Mouse (Mus musculus) limb, embryonic 11.5 days (tissue): ENCODE data around the gene Rfx8. TPM values are rescaled to one million over a fixed set of nuclear protein-coding genes. Genes with fewer than 3 reads are reported as not detected.

Experiments used
- ATAC-seq: fragments of 200-750 bp; cut with Nextera tagmentation; 2 replicates; pipeline ENCODE4 v1.8.0; 2017; ENCODE audit warnings: low read depth; ENCODE audit not compliant: insufficient number of reproducible peaks, low FRiP score, low TSS enrichment
- DNase-seq: peaks from one replicate; pipeline ENCODE4 v3.0.0-alpha.2; 2015; ENCODE audit warnings: low spot score
- H3K27ac ChIP-seq: fragments of 300-500 bp; sonication (generic); replicated peaks from 2 replicates; pipeline ENCODE4 v1.5.1; 2014; ENCODE audit warnings: low read depth, mild to moderate bottlenecking, low read length
- H3K27me3 ChIP-seq: fragments of 300-500 bp; sonication (generic); 2 replicates; pipeline ENCODE4 v1.6.1; 2014; ENCODE audit warnings: mild to moderate bottlenecking, low read length, mixed read lengths; ENCODE audit not compliant: control insufficient read depth, insufficient read depth
- H3K36me3 ChIP-seq: fragments of 300-500 bp; sonication (generic); 2 replicates; pipeline ENCODE4 v1.6.1; 2014; ENCODE audit warnings: mild to moderate bottlenecking, low read length, moderate library complexity, mixed read lengths; ENCODE audit not compliant: control insufficient read depth, insufficient read depth
- H3K4me1 ChIP-seq: fragments of 300-500 bp; sonication (generic); 2 replicates; pipeline ENCODE4 v1.6.1; 2014; ENCODE audit warnings: low read length, mixed read lengths; ENCODE audit not compliant: control insufficient read depth, insufficient read depth
- H3K4me2 ChIP-seq: fragments of 300-500 bp; sonication (generic); 2 replicates; pipeline ENCODE4 v1.6.1; 2014; ENCODE audit warnings: low read depth, mild to moderate bottlenecking, moderate library complexity; ENCODE audit not compliant: severe bottlenecking
- H3K4me3 ChIP-seq: fragments of 300-500 bp; sonication (generic); 2 replicates; pipeline ENCODE4 v1.5.1; 2014; ENCODE audit warnings: low read depth, low read length
- H3K9ac ChIP-seq: fragments of 300-500 bp; sonication (generic); 2 replicates; pipeline ENCODE4 v1.6.1; 2014; ENCODE audit warnings: mild to moderate bottlenecking, low read length
- H3K9me3 ChIP-seq: fragments of 300-500 bp; sonication (generic); 2 replicates; pipeline ENCODE4 v1.6.1; 2016; ENCODE audit warnings: low read length; ENCODE audit not compliant: control insufficient read depth
- WGBS: fragments of 180-500 bp; shearing (Covaris S2); extraction: QIAGEN DNeasy Blood & Tissue Kit; methylation state at CpG from one replicate; pipeline ENCODE4 v1.1.7; 2014; 5-methylcytosine and 5-hydroxymethylcytosine counted together
- polyA plus RNA-seq: library from polyadenylated mRNA; unstranded; fragments of >200 nt; fragmentation: Nextera tagmentation; extraction: Ambion mirVana; gene quantifications from 2 replicates; pipeline ENCODE4 v1.2.1, GENCODE M21; 2014

Gene Rfx8
- polyA plus RNA-seq, 1 experiment from 2014 or later: 0.96 TPM

GRCm38 (mm10) chr1:39681638-39682037, 39.2 kb downstream of the Rfx8 start:
- H3K27me3 ChIP-seq: no peaks in the 10 kb centered on the region
- H3K4me3 ChIP-seq: no peak overlapping the region
- no peak overlapping the region for H3K27ac ChIP-seq
- ATAC-seq: no peak
- H3K9ac ChIP-seq: no peak overlapping the region
- no peak overlapping the region for H3K4me2 ChIP-seq
- 92% methylated on average over 5 of the region's 5 CpGs for WGBS
- no peaks in the 10 kb centered on the region; the same call in 1 of the 2 replicates for H3K4me1 ChIP-seq
- no peaks in the 10 kb centered on the region for H3K36me3 ChIP-seq
- H3K9me3 ChIP-seq: no peaks in the 10 kb centered on the region
- DNase-seq: no peak

DNA sequence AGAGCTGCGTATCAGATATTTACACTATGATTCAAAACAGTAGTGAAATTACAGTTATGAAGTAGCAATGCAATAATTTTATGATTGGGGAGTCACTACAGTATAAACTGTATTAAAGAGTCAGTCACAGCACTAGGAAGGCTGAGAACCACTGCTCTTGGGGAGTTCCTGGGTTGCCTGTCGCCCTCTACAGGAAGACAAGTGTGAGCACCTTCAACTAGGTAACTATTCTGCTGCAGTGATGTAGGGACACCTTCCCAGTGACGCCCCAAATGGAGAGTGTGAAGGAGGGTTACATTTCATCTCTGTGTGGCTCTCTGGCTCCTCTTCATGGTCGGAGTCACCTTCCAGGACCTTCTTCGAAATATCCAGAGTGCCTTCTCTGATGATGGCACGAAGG, 40.3 kb downstream of the Rfx8 start:
- DNase-seq (no peak), ATAC-seq (no peak)
- Histone ChIP-seq H3K9me3 (no peaks in the 10 kb centered on the region), H3K4me1 (no peaks in the 10 kb centered on the region; the same call in 1 of the 2 replicates), H3K27ac (no peak overlapping the region), H3K9ac (no peak overlapping the region), H3K27me3 (no peaks in the 10 kb centered on the region), H3K4me2 (no peak overlapping the region), H3K36me3 (no peaks in the 10 kb centered on the region), H3K4me3 (no peak overlapping the region)
- WGBS: 65% methylated on average over 6 of the region's 6 CpGs

DNA sequence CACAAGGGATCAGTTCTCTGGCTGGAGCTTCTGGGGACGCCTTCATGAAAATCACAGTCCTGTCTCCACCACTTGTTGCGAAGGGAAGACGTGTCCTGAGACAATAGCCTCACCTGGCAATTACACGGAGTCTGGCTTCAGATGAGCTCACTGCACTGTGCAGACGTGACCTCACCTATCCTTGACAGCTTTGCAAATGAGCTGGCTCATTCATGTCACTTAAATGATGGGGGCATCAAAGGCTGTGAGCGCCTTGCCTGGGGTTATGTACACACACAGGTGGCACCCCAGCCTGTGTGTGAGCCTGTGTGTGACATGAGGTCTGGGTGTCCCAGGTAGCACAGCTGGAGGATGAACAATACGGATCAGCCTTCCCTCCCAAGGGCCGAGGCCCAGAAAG, 41.9 kb downstream of the Rfx8 start:
- Histone ChIP-seq H3K27me3 (no peaks in the 10 kb centered on the region), H3K36me3 (no peaks in the 10 kb centered on the region), H3K4me2 (no peak overlapping the region), H3K4me1 (no peaks in the 10 kb centered on the region; the same call in 1 of the 2 replicates), H3K9me3 (no peaks in the 10 kb centered on the region), H3K4me3 (no peak overlapping the region), H3K27ac (no peak overlapping the region), H3K9ac (no peak overlapping the region)
- DNase-seq: no peak
- WGBS: 68% methylated on average over 8 of the region's 8 CpGs
- no peak for ATAC-seq

DNA sequence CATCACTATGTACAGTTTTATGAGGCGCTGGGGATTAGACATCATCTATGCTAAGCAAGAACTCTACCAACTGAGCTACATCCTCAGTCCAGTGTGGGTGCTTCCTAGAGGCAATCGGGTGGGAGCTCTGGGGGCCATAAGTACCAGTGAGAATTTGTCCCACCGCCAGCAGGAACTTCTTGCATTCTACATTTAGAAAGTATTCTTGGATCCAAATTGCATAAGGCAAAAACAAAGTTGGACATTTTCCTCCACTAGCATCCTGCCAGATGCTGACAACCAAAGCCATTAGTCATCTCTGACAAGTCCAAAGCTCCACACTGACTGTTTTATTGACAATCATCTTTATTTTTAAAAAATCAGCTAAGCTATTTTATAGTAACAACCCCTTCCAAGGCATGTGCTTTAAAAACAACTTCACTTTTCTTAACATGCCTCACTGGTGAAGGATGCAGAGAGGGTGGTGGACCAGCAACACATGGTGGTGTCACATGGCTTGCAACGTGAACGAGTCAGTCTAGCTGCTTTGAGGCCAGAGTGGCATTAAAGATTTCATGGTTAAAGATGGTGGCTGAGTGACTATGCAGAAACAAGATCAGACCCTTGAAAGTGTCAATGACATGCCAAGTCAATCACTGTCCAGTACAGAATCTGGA, 44.4 kb downstream of the Rfx8 start:
- ATAC-seq: no peak
- Histone ChIP-seq H3K4me1 (no peaks in the 10 kb centered on the region), H3K27ac (no peak overlapping the region), H3K9me3 (no peaks in the 10 kb centered on the region), H3K4me3 (no peak overlapping the region), H3K36me3 (no peaks in the 10 kb centered on the region), H3K4me2 (no peak overlapping the region), H3K9ac (no peak overlapping the region), H3K27me3 (no peaks in the 10 kb centered on the region)
- no peak for DNase-seq
- 90% methylated on average over 5 of the region's 5 CpGs for WGBS

DNA sequence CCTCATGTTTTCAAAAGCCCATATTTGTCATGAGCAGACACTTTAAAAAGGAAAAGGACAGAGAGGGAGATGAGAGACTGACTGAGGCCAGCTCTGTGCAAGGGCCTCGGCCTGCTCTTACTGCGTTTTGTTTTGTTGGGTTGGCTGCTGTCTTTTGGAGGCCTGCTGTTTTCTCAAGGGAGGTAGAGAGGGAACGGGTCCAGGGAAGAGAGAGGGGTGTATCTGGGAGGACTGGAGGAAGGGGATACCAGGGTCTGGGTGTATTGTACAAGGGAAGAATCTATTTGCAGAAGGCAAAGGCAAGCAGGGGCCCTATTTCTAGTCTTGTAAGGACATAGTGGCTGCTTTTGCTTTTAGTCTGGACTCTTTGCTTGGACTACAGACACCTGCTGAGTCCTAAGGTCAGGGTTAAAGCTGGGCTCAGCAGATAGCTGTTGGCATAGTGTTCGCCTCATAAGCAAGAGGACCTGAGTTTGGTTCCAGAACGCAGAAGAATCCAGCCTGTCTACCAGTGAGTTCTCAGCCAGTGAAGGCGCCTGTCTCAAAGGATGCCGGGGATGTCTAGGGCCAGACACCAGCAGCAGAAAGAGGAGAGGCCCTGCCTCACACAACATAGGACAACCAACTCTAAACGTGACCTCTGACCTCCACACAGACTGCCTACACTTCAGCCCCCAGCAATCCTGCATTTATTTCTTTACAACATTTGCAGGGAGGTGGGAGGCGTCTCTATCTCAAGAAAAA, 48.3 kb downstream of the Rfx8 start:
- Histone ChIP-seq H3K9ac (no peak overlapping the region), H3K27ac (no peak overlapping the region), H3K4me3 (no peak overlapping the region), H3K4me1 (no peaks in the 10 kb centered on the region), H3K36me3 (no peaks in the 10 kb centered on the region), H3K4me2 (no peak overlapping the region), H3K27me3 (no peaks in the 10 kb centered on the region), H3K9me3 (no peaks in the 10 kb centered on the region)
- WGBS: 85% methylated on average over 9 of the region's 9 CpGs
- DNase-seq: no peak
- no peak for ATAC-seq

DNA sequence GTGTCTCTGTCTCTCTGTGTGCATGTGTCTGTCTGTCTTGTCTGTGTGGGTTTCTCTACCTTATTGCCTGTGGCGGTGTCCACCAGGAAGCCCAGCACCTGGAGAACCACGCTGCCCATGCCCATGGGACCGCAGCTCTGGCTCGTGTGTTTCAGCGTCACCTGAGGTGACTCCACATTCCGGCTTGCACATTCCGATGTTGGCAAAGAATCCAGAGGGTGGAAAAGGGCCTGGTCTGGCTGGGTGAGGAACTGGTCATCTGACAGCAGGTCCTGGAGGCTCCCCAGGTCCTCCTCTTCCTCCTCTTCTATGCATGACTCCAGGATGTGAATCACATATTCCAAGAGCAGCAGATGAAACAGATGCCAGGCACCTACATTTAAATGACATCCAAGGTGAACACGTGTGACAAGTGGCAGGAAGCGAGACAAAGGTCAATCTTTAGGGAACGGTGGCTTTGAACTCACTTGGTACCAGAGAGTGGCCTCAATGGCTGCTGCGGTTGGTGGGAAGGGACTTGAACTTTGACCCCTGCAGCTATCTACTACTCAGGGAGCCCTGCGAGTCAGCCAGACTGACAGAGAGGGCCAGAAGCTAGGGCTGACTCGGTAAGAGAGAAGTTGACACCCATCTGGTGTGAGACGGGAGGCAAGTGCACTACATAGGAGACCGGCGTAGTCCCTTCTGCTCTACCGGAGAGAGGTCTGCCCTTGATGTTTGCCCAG, 50.4 kb downstream of the Rfx8 start:
- Histone ChIP-seq H3K36me3 (no peaks in the 10 kb centered on the region), H3K9me3 (no peaks in the 10 kb centered on the region), H3K27me3 (no peaks in the 10 kb centered on the region), H3K4me2 (no peak overlapping the region), H3K9ac (no peak overlapping the region), H3K4me1 (no peaks in the 10 kb centered on the region; the same call in 1 of the 2 replicates), H3K4me3 (no peak overlapping the region), H3K27ac (no peak overlapping the region)
- ATAC-seq (no peak), DNase-seq (no peak)
- 88% methylated on average over 17 of the region's 17 CpGs for WGBS

- no peak for ATAC-seq
- H3K27me3 ChIP-seq: no peaks in the 10 kb centered on the region
- H3K27ac ChIP-seq: no peak overlapping the region
- H3K4me3 ChIP-seq: no peak overlapping the region
- no peaks in the 10 kb centered on the region; the same call in 1 of the 2 replicates for H3K4me1 ChIP-seq
- no peak for DNase-seq
- no peaks in the 10 kb centered on the region for H3K36me3 ChIP-seq
- no peak overlapping the region for H3K4me2 ChIP-seq
- H3K9me3 ChIP-seq: no peaks in the 10 kb centered on the region
- no peak overlapping the region for H3K9ac ChIP-seq
- WGBS: 87% methylated on average over 12 of the region's 12 CpGs
Measured at GRCm38 (mm10) chr1:39666751-39667252, 54.0 kb downstream of the Rfx8 start.

GRCm38 (mm10) chr1:39664039-39664625, 56.7 kb downstream of the Rfx8 start:
- Histone ChIP-seq H3K9me3 (no peaks in the 10 kb centered on the region), H3K9ac (no peak overlapping the region), H3K4me1 (no peaks in the 10 kb centered on the region; the same call in 1 of the 2 replicates), H3K27ac (no peak overlapping the region), H3K4me3 (no peak overlapping the region), H3K27me3 (no peaks in the 10 kb centered on the region), H3K4me2 (no peak overlapping the region), H3K36me3 (no peaks in the 10 kb centered on the region)
- ATAC-seq (no peak), DNase-seq (no peak)
- WGBS: 83% methylated on average over 7 of the region's 7 CpGs
